Mouse (Mus musculus): ENCODE measurements at regions not wholly inside any gene's neighbourhood (a gene's known extent, or its start where the extent isn't known, plus 50 kb on each side); places are given as distances from the start of the nearest gene placed in this dataset.

- TF ChIP-seq CTCF (IDR thresholded peaks at IDR 0.05; ENCODE audit: low read depth) (no peak), EP300 (IDR thresholded peaks at IDR 0.05; ENCODE audit: low read depth) (no peak)
Observed at GRCm38 (mm10) chr19:14389881-14390837, 207.7 kb downstream of the Tle4 start.
